Mouse (Mus musculus) liver, adult 10 weeks (tissue): ENCODE data around the gene Rbm5. TPM values are rescaled to one million over a fixed set of nuclear protein-coding genes. Genes with fewer than 3 reads are reported as not detected.

Experiments
- polyA plus RNA-seq: library from polyadenylated mRNA; stranded (reverse); fragments of 350-450 nt; fragmentation: Illumina TruSeq; extraction: RNeasy Lipid Tissue Mini Kit (QIAGEN cat#74804); gene quantifications from one replicate; pipeline ENCODE4 v1.2.3, GENCODE M21; 2014; ENCODE audit warnings: low read depth, low replicate concordance

Gene Rbm5
- 54.1 TPM for polyA plus RNA-seq

GRCm38 (mm10) chr9:107770374-107771290 is at the start of gene Rbm5:
Gene Rbm5 (minus strand): TSS chr9:107770996.

GRCm38 (mm10) chr9:107709697-107710483 is 60.9 kb downstream of the Rbm5 start, which contains the start of gene Sema3f:
Gene Sema3f (minus strand): TSS chr9:107710475.

Other genes starting within 250 kb of the Rbm5 start
- 0.45 TPM for gene Tmem115, start 237.1 kb downstream of the Rbm5 start, polyA plus RNA-seq
- gene Cyb561d2, start 228.8 kb downstream of the Rbm5 start, polyA plus RNA-seq = 5.3 TPM
- 2.0 TPM for gene Nprl2, start 228.8 kb downstream of the Rbm5 start, polyA plus RNA-seq
- not detected for gene Zmynd10, start 223.7 kb downstream of the Rbm5 start, polyA plus RNA-seq
- 3.7 TPM for gene Rassf1, start 219.4 kb downstream of the Rbm5 start, polyA plus RNA-seq
- gene Tusc2, start 207.7 kb downstream of the Rbm5 start, polyA plus RNA-seq = 17.6 TPM
- gene Hyal2, start 203.1 kb downstream of the Rbm5 start, polyA plus RNA-seq = 1.2 TPM
- 24.4 TPM for gene Hyal1, start 194.1 kb downstream of the Rbm5 start, polyA plus RNA-seq
- gene Naa80, start 192.1 kb downstream of the Rbm5 start, polyA plus RNA-seq = 3.7 TPM
- gene Hyal3, start 190.2 kb downstream of the Rbm5 start, polyA plus RNA-seq = not detected
- 27.0 TPM for gene Ifrd2, start 183.4 kb downstream of the Rbm5 start, polyA plus RNA-seq
- gene Sema3b, start 161.8 kb downstream of the Rbm5 start, polyA plus RNA-seq = 0.21 TPM
- gene Gnai2, start 135.6 kb downstream of the Rbm5 start, polyA plus RNA-seq = 13.6 TPM
- gene Slc38a3, start 101.5 kb downstream of the Rbm5 start, polyA plus RNA-seq = 104 TPM
- gene Gnat1, start 91.3 kb downstream of the Rbm5 start, polyA plus RNA-seq = 0.16 TPM
- gene Sema3f, start 60.5 kb downstream of the Rbm5 start, polyA plus RNA-seq = 0.56 TPM
- gene Rbm6, start 102.2 kb upstream of the Rbm5 start, polyA plus RNA-seq = 42.4 TPM
- 0.37 TPM for gene Mon1a, start 117.2 kb upstream of the Rbm5 start, polyA plus RNA-seq
- gene Mst1r, start 135.9 kb upstream of the Rbm5 start, polyA plus RNA-seq = not detected
- gene Actl11, start 157.5 kb upstream of the Rbm5 start, polyA plus RNA-seq = not detected
- gene Camkv, start 164.7 kb upstream of the Rbm5 start, polyA plus RNA-seq = not detected
- 0.13 TPM for gene Traip, start 179.1 kb upstream of the Rbm5 start, polyA plus RNA-seq
- gene Uba7, start 204.5 kb upstream of the Rbm5 start, polyA plus RNA-seq = 1.1 TPM
- gene Gm20661, start 212.1 kb upstream of the Rbm5 start, polyA plus RNA-seq = not detected
- not detected for gene Inka1, start 214.9 kb upstream of the Rbm5 start, polyA plus RNA-seq
- gene Cdhr4, start 221.5 kb upstream of the Rbm5 start, polyA plus RNA-seq = not detected
- gene Gm20662, start 225.4 kb upstream of the Rbm5 start, polyA plus RNA-seq = not detected
- 24.5 TPM for gene Ip6k1, start 231.5 kb upstream of the Rbm5 start, polyA plus RNA-seq